Mouse (Mus musculus): ENCODE results near the gene Myh2. TPM values are rescaled to one million over a fixed set of nuclear protein-coding genes. Genes with fewer than 3 reads are reported as not detected.

Gene Myh2
- total and polyA plus RNA-seq, 3 experiments = not detected

DNA sequence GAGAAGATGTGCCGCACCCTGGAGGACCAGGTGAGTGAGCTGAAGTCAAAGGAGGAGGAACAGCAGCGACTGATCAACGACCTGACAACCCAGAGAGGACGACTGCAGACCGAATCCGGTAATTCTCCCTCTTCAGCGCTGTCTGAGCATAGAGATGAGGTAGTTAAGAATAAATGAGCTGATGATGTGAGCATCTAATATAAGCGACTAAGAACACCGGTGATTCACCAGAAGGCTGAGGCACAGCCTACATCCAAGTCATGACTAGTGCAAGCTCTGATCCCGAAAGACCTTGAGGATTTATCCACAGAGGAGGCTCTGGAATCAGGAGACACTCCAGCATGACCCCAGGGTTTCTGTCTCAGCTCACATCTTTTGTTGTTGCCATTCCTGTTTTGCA, 19.5 kb downstream of the Myh2 start:
- 75% methylated on average over 10 of the region's 10 CpGs for WGBS
- Histone ChIP-seq H3K79me2 (replicated peaks; ENCODE audit: control insufficient read depth, insufficient read depth, low read length) (no peaks in the 10 kb centered on the region), H3K4me3 (no peak overlapping the region), H3K27ac (no peak overlapping the region), H3K4me1 (ENCODE audit: control insufficient read depth, insufficient read depth, low read length) (no peaks in the 10 kb centered on the region), H3K27me3 (ENCODE audit: control insufficient read depth, insufficient read depth, low read length) (no peaks in the 10 kb centered on the region), H3K9ac (ENCODE audit: low read depth, low read length) (no peak overlapping the region), H3K36me3 (ENCODE audit: control insufficient read depth, insufficient read depth, low read length) (no peaks in the 10 kb centered on the region)
- intact Hi-C loops (cut with DNase I) = no loop called here
- TF ChIP-seq POLR2A (IDR thresholded peaks at IDR 0.05; ENCODE audit: insufficient read depth, low read depth, low read length) (no peak), CTCF (IDR thresholded peaks at IDR 0.05) (no peak)
- DNase-seq = no peak

DNA sequence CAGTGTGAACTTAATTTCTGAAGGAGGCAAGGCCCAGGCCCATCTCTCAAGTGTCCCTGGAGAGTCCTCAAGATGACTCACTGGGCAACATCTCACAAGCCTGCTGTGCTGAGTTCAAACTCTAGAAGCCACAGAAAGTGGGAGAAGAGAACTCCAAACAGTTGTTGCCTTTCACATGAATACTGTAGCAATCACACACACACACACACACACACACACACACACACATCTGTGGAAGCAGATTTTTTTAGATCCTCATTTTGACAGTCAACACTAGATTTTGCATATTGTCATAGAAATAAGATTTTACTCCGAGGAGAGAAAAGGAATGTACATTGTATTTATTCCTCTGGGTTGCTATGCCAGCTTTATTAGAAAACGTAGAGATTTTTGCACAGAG, 20.0 kb downstream of the Myh2 start:
- H3K36me3 ChIP-seq (ENCODE audit: control insufficient read depth, insufficient read depth, low read length) = no peaks in the 10 kb centered on the region
- no peak overlapping the region for H3K27ac ChIP-seq
- WGBS = 77% methylated on average over 2 of the region's 2 CpGs
- DNase-seq = no peak
- TF ChIP-seq CTCF (IDR thresholded peaks at IDR 0.05) = no peak
- TF ChIP-seq EP300 (IDR thresholded peaks at IDR 0.05; ENCODE audit: insufficient read depth, low read depth, low read length) = no peak
- TF ChIP-seq POLR2A (IDR thresholded peaks at IDR 0.05; ENCODE audit: insufficient read depth, low read depth, low read length) = no peak
- H3K4me1 ChIP-seq (ENCODE audit: control insufficient read depth, insufficient read depth, low read length) = no peaks in the 10 kb centered on the region
- no peak overlapping the region for H3K9ac ChIP-seq (ENCODE audit: low read depth, low read length)
- intact Hi-C loops (cut with DNase I) = no loop called here
- H3K4me3 ChIP-seq = no peak overlapping the region
- H3K27me3 ChIP-seq (ENCODE audit: control insufficient read depth, insufficient read depth, low read length) = no peaks in the 10 kb centered on the region
- no peaks in the 10 kb centered on the region for H3K79me2 ChIP-seq (replicated peaks; ENCODE audit: control insufficient read depth, insufficient read depth, low read length)

DNA sequence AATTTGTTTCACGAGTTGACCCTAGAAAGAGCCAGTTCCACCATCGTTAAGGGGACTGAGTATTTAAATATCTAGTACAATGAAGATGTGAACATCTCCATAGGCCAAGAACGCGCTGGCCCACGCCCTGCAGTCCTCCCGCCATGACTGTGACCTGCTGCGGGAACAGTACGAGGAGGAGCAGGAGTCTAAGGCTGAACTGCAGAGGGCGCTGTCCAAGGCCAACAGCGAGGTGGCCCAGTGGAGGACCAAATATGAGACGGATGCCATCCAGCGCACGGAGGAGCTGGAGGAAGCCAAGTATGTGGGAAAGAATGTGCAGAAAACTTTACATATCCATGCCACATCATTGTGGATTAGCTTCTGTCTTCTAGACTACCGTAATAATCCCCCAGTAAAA, 20.7 kb downstream of the Myh2 start:
- no peak for DNase-seq
- H3K27ac ChIP-seq = no peak overlapping the region
- H3K36me3 ChIP-seq (ENCODE audit: control insufficient read depth, insufficient read depth, low read length) = no peaks in the 10 kb centered on the region
- H3K9ac ChIP-seq (ENCODE audit: low read depth, low read length) = no peak overlapping the region
- H3K4me3 ChIP-seq = no peak overlapping the region
- no peaks in the 10 kb centered on the region for H3K27me3 ChIP-seq (ENCODE audit: control insufficient read depth, insufficient read depth, low read length)
- no peak for TF ChIP-seq POLR2A (IDR thresholded peaks at IDR 0.05; ENCODE audit: insufficient read depth, low read depth, low read length)
- 85% methylated on average over 14 of the region's 14 CpGs for WGBS
- no peaks in the 10 kb centered on the region for H3K79me2 ChIP-seq (replicated peaks; ENCODE audit: control insufficient read depth, insufficient read depth, low read length)
- H3K4me1 ChIP-seq (ENCODE audit: control insufficient read depth, insufficient read depth, low read length) = no peaks in the 10 kb centered on the region
- intact Hi-C loops (cut with DNase I) = no loop called here

DNA sequence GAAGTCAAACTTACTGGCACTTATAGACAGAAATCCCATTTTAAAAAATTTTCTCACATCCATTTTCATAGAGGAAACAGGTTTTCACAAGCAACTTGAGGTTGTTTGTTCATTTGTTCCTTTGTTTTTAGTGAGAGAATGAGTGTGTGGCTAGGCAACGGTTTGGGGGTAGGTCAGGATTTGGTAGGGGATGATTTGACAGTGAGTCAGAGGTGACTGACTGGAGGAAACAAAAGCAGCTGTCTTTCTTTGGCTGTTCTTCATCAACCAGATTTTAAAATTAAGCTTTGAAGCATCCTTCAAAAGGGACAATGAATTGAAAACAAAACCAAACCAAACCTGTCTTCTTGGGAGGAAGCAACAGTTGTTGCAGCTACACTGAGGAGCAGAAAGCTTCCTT, 28.5 kb downstream of the Myh2 start:
- TF ChIP-seq EP300 (IDR thresholded peaks at IDR 0.05; ENCODE audit: insufficient read depth, low read depth, low read length) (no peak), POLR2A (IDR thresholded peaks at IDR 0.05; ENCODE audit: insufficient read depth, low read depth, low read length) (no peak), CTCF (IDR thresholded peaks at IDR 0.05) (no peak)
- H3K36me3 ChIP-seq (ENCODE audit: control insufficient read depth, insufficient read depth, low read length) = no peaks in the 10 kb centered on the region
- 19% methylated on average over 1 of the region's 1 CpGs for WGBS
- H3K4me3 ChIP-seq = no peak overlapping the region
- no peak overlapping the region for H3K27ac ChIP-seq
- H3K79me2 ChIP-seq (replicated peaks; ENCODE audit: control insufficient read depth, insufficient read depth, low read length) = no peaks in the 10 kb centered on the region
- intact Hi-C loops (cut with DNase I) = no loop called here
- no peak for DNase-seq
- H3K9ac ChIP-seq (ENCODE audit: low read depth, low read length) = no peak overlapping the region
- no peaks in the 10 kb centered on the region for H3K4me1 ChIP-seq (ENCODE audit: control insufficient read depth, insufficient read depth, low read length)
- H3K27me3 ChIP-seq (ENCODE audit: control insufficient read depth, insufficient read depth, low read length) = no peaks in the 10 kb centered on the region

DNA sequence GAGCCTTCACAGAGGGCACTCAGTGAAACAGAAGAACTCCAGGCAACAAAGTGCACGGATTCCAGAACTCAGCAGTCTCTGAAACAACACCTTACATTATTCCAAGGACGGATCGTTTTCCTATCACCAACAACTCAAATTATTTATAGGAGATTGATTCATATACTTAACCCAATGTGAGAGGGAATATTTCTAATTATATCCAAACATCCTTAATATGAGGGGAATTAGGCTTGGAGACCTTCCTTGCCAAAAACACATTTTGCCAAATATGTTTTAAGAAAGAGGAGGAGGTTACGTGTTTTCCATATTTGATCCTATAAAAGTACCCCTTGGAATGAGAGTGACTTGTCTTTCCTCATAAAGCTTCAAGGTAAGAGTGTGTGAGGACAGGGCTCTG, 28.9 kb downstream of the Myh2 start, which contains the start of gene Myh1:
Gene Myh1, plus strand, starts transcription at position 301 of the 400 bp plus-strand sequence.
- Histone ChIP-seq H3K4me3 (no peak within 1 kb of the TSS), H3K27ac (no peak within 1 kb of the TSS), H3K4me1 (ENCODE audit: control insufficient read depth, insufficient read depth, low read length) (no peaks in the 10 kb centered on the region), H3K36me3 (ENCODE audit: control insufficient read depth, insufficient read depth, low read length) (no peaks in the 10 kb centered on the region), H3K9ac (ENCODE audit: low read depth, low read length) (no peak within 1 kb of the TSS), H3K27me3 (ENCODE audit: control insufficient read depth, insufficient read depth, low read length) (no peaks in the 10 kb centered on the region), H3K79me2 (replicated peaks; ENCODE audit: control insufficient read depth, insufficient read depth, low read length) (no peaks in the 10 kb centered on the region)
- WGBS = 73% methylated on average over 4 of the region's 4 CpGs
- TF ChIP-seq POLR2A (IDR thresholded peaks at IDR 0.05; ENCODE audit: insufficient read depth, low read depth, low read length) = no peak
- TF ChIP-seq EP300 (IDR thresholded peaks at IDR 0.05; ENCODE audit: insufficient read depth, low read depth, low read length) = no peak
- TF ChIP-seq CTCF (IDR thresholded peaks at IDR 0.05) = no peak
- intact Hi-C loops (cut with DNase I) = no loop called here
- no peak for DNase-seq

DNA sequence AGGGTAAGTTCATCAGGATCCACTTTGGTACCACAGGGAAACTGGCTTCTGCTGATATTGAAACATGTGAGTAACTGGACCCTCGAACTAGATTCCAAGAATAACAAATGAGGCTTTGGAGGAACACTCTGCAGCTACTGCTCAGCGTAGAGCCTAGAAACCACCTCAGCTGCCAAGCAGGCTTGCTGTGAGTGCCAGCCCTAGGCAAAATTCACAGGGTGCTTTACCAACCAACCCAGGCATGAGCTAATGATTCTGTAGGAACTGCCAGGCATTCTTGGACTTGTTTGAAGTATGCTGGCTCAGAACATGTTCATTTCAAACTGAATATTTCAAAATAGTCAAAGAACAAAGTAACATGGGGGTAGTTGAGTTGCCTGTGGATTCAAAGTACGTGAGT, 33.9 kb downstream of the Myh2 start:
- no peaks in the 10 kb centered on the region for H3K4me1 ChIP-seq (ENCODE audit: control insufficient read depth, insufficient read depth, low read length)
- intact Hi-C loops (cut with DNase I) = no loop called here
- DNase-seq = no peak
- H3K9ac ChIP-seq (ENCODE audit: low read depth, low read length) = no peak overlapping the region
- no peaks in the 10 kb centered on the region for H3K27me3 ChIP-seq (ENCODE audit: control insufficient read depth, insufficient read depth, low read length)
- TF ChIP-seq POLR2A (IDR thresholded peaks at IDR 0.05; ENCODE audit: insufficient read depth, low read depth, low read length) = no peak
- no peak for TF ChIP-seq EP300 (IDR thresholded peaks at IDR 0.05; ENCODE audit: insufficient read depth, low read depth, low read length)
- TF ChIP-seq CTCF (IDR thresholded peaks at IDR 0.05) = no peak
- no peak overlapping the region for H3K27ac ChIP-seq
- WGBS = 69% methylated on average over 3 of the region's 3 CpGs
- no peak overlapping the region for H3K4me3 ChIP-seq
- H3K36me3 ChIP-seq (ENCODE audit: control insufficient read depth, insufficient read depth, low read length) = no peaks in the 10 kb centered on the region
- no peaks in the 10 kb centered on the region for H3K79me2 ChIP-seq (replicated peaks; ENCODE audit: control insufficient read depth, insufficient read depth, low read length)

All from heart, adult 2 months (tissue).